Mouse (Mus musculus): Measurements from ENCODE around the gene Tdrd5.

DNA sequence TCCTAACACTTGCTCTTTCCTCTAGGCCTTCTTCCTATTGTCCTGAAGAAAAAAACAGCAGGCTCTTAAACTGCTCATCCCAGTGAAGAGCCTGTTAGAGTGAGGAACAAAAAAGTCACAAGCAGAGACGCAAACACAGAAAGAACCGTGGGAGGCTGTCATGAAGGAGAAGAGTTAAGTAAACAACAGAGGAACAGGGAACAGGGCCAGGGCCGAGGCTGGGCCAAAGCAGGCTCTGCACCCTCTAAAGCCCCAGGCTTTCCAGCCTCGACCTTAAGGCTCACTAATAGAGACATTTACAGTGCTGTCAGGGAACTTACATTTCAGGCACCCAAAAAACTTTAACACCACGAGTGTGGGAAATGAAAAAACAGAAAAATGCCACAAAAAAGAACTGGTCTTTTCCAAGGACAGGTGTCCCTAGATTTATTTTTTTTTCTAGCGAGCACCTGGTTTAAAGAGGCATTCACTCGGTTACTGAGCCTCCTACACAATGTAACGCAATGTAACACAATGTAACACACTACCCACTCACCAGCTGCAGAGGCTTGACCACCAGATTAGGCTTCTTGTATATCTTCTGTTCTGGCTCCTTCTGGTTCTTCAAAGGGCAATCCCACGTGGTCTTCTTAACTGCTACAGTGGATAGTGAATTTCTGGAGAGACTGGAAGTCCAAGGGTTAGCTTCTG, 18.5 kb downstream of the Tdrd5 start:
- TF ChIP-seq POLR2A (IDR thresholded peaks at IDR 0.05; ENCODE audit: insufficient read depth, low read depth, low read length) (no peak), CTCF (IDR thresholded peaks at IDR 0.05; ENCODE audit: insufficient read depth, low read depth, low read length) (no peak)
